Mouse (Mus musculus) thymus, adult 2 months (tissue): Measurements from ENCODE around the gene Akt3. TPM values are rescaled to one million over a fixed set of nuclear protein-coding genes. Genes with fewer than 3 reads are reported as not detected.

ENCODE experiments used
- DNase-seq: peaks from one replicate; pipeline ENCODE4 v3.0.0; 2021
- H3K27ac ChIP-seq: fragments of 200-500 bp; 2 replicates; pipeline ENCODE4 v1.5.1; 2012; ENCODE audit warnings: low read length, control low read depth; ENCODE audit not compliant: control insufficient read depth, insufficient read depth
- H3K27me3 ChIP-seq: fragments of 200-500 bp; 2 replicates; pipeline ENCODE4 v1.6.1; 2012; ENCODE audit warnings: mild to moderate bottlenecking, low read length, moderate library complexity, mixed read lengths; ENCODE audit not compliant: control insufficient read depth, insufficient read depth
- H3K36me3 ChIP-seq: fragments of 200-500 bp; 2 replicates; pipeline ENCODE4 v1.6.1; 2012; ENCODE audit warnings: mild to moderate bottlenecking, low read length, moderate library complexity; ENCODE audit not compliant: control insufficient read depth, insufficient read depth
- H3K4me1 ChIP-seq: fragments of 200-500 bp; replicated peaks from 2 replicates; pipeline ENCODE4 v1.6.1; 2012; ENCODE audit warnings: low read length; ENCODE audit not compliant: control insufficient read depth, insufficient read depth
- H3K4me3 ChIP-seq: fragments of 200-500 bp; 2 replicates; pipeline ENCODE4 v1.5.1; 2012; ENCODE audit warnings: mild to moderate bottlenecking, low read length, control low read depth, moderate library complexity; ENCODE audit not compliant: control insufficient read depth, insufficient read depth
- CTCF ChIP-seq: fragments of 200-500 bp; IDR thresholded peaks from 2 replicates; pipeline ENCODE4 v1.5.1; 2012; ENCODE audit warnings: mild to moderate bottlenecking, control low read depth, low read length, moderate library complexity, borderline replicate concordance; ENCODE audit not compliant: control insufficient read depth, poor library complexity, insufficient read depth; ENCODE audit errors: extremely low read depth
- POLR2A ChIP-seq: fragments of 200-500 bp; IDR thresholded peaks from 2 replicates; pipeline ENCODE4 v1.6.1; 2012; ENCODE audit warnings: mild to moderate bottlenecking, low read length, control low read depth, moderate library complexity; ENCODE audit not compliant: control insufficient read depth, poor library complexity, insufficient read depth; ENCODE audit errors: extremely low read depth
- WGBS: fragments of 180-500 bp; shearing (Covaris S2); methylation state at CpG from one replicate; pipeline ENCODE4 v1.1.7; 2018; 5-methylcytosine and 5-hydroxymethylcytosine counted together
- polyA plus RNA-seq: library from polyadenylated mRNA; depleted of rRNA; stranded (reverse); fragments of >200 nt; gene quantifications from 2 replicates; pipeline ENCODE4 v1.2.3, GENCODE M21; 2012

Akt3 gene
- polyA plus RNA-seq, 1 experiment = 6.6 TPM

- Histone ChIP-seq H3K27me3 (no peaks in the 10 kb centered on the region), H3K27ac (no peak overlapping the region), H3K36me3 (no peaks in the 10 kb centered on the region), H3K4me3 (no peak overlapping the region), H3K4me1 (peaks cover 9% of the 10 kb centered on the region)
- 85% methylated on average over 6 of the region's 6 CpGs for WGBS
- no peak for DNase-seq
- TF ChIP-seq POLR2A (no peak), CTCF (no peak)
These were observed 270.8 kb downstream of the Akt3 start for GRCm38 (mm10) chr1:176986990-176987740.

DNA sequence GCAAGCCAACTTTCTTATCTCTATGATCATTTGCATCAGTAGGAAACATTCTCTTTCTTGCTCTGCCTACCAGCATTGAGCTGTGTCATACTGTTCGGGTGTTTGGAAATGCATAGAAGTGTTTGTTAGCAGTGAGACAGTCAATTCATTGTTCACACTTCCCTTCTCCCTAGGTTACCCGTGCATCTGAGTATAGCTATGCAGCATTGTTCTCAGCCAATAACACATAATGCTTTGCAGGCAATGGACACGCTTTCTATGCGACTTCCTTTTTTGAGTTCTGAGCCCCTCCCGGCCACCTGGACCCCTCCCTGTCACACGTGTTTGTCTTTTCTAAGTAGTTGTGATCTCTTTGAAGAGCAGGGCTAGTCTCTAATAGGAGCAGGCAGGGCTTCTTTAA is 271.7 kb downstream of the Akt3 start:
- no peaks in the 10 kb centered on the region for H3K36me3 ChIP-seq
- peaks cover 9% of the 10 kb centered on the region for H3K4me1 ChIP-seq
- DNase-seq = no peak
- H3K27ac ChIP-seq = no peak overlapping the region
- no peaks in the 10 kb centered on the region for H3K27me3 ChIP-seq
- TF ChIP-seq CTCF (no peak), POLR2A (no peak)
- WGBS = 11% methylated on average over 6 of the region's 6 CpGs
- no peak overlapping the region for H3K4me3 ChIP-seq

GRCm38 (mm10) chr1:176985691-176986090 is 272.3 kb downstream of the Akt3 start:
- WGBS = 90% methylated on average over 6 of the region's 6 CpGs

GRCm38 (mm10) chr1:176982671-176983070 is 275.3 kb downstream of the Akt3 start:
- Histone ChIP-seq H3K36me3 (no peaks in the 10 kb centered on the region), H3K27ac (no peak overlapping the region)
- WGBS = 95% methylated on average over 8 of the region's 8 CpGs

More at GRCm38 (mm10) chr1:176985691-176986090, 272.3 kb downstream of the Akt3 start:
- peaks cover 9% of the 10 kb centered on the region for H3K4me1 ChIP-seq
- H3K27me3 ChIP-seq = no peaks in the 10 kb centered on the region
- H3K4me3 ChIP-seq = no peak overlapping the region
- no peak overlapping the region for H3K27ac ChIP-seq
- no peaks in the 10 kb centered on the region for H3K36me3 ChIP-seq
- no peak for DNase-seq
- no peak for TF ChIP-seq POLR2A
- TF ChIP-seq CTCF = no peak

DNA sequence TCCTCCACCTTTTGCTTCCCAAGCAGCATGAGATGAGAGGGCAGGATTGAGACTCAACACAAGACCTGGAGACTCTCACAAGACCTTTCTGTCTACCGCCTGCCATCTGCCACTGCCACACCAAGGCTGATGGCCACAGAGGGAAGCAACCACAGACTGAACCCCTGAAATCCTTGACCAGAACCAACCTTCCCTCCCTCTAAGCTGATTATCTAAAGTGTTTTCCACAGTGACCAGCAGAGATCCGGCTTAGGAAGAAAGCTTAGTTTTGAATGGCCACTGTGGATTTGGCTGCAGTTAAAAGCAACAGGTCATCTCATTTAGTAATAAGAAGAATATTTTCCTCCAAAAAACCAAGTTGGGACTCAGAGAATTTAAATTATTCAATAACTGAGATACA is 276.5 kb downstream of the Akt3 start:
- 95% methylated on average over 2 of the region's 2 CpGs for WGBS
- H3K4me3 ChIP-seq = no peak overlapping the region
- H3K36me3 ChIP-seq = no peaks in the 10 kb centered on the region
- peaks cover 8% of the 10 kb centered on the region for H3K4me1 ChIP-seq
- no peak for TF ChIP-seq CTCF
- TF ChIP-seq POLR2A = no peak
- DNase-seq = no peak
- no peaks in the 10 kb centered on the region for H3K27me3 ChIP-seq
- no peak overlapping the region for H3K27ac ChIP-seq

More at GRCm38 (mm10) chr1:176982671-176983070, 275.3 kb downstream of the Akt3 start:
- Histone ChIP-seq H3K4me3 (no peak overlapping the region), H3K4me1 (peaks cover 9% of the 10 kb centered on the region), H3K27me3 (no peaks in the 10 kb centered on the region)
- TF ChIP-seq CTCF (no peak), POLR2A (no peak)
- no peak for DNase-seq

DNA sequence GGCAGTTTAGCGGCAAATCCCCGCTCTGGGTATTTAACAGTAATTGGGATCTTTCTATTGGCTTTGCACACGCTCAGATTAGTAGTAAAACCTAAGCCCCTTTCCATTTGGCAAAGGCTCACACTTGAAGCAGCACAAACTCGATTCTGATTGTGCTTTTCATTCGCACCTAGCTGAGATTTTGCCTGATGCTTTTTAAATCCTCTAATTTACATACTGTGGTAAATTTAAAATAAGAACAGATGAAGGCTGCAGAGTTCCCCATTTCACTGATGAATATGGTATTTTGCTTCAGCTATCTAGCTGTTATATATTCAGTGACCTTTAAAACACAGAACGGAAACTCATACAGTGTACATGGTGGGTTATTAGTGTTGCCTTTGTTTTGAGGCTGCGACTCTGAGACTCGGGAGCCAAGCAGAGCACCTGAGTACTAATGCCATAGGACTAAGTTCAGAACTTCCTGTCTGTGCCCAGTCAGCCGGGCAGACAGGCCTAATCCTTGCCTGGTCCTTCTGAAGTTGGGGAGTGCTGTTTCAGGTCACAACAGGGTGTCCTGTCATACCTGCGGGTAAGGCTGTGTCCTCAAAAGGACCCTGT is 277.1 kb downstream of the Akt3 start:
- TF ChIP-seq CTCF (no peak), POLR2A (no peak)
- Histone ChIP-seq H3K36me3 (no peaks in the 10 kb centered on the region), H3K27ac (no peak overlapping the region), H3K4me1 (peaks cover 3% of the 10 kb centered on the region), H3K27me3 (no peaks in the 10 kb centered on the region), H3K4me3 (no peak overlapping the region)
- DNase-seq = no peak
- 91% methylated on average over 10 of the region's 10 CpGs for WGBS

- Histone ChIP-seq H3K4me1 (no peaks in the 10 kb centered on the region), H3K4me3 (no peak overlapping the region), H3K36me3 (no peaks in the 10 kb centered on the region), H3K27ac (no peak overlapping the region), H3K27me3 (no peaks in the 10 kb centered on the region)
- no peak for TF ChIP-seq CTCF
- TF ChIP-seq POLR2A = no peak
- WGBS = 96% methylated on average over 5 of the region's 5 CpGs
- DNase-seq = no peak
These were observed 277.9 kb downstream of the Akt3 start for GRCm38 (mm10) chr1:176980140-176980539.
